Mouse (Mus musculus) adrenal gland, postnatal 36 days (tissue): ENCODE measurements around the gene Cfap54. TPM values are rescaled to one million over a fixed set of nuclear protein-coding genes. Genes with fewer than 3 reads are reported as not detected.

Source experiments
- DNase-seq, 2 experiments: peaks; one replicate each; pipeline ENCODE4 v3.0.0; 2021; ENCODE audit warnings: mixed read lengths in 1 of 2
- total RNA-seq, 2 experiments: library from RNA; stranded (reverse); gene quantifications; 2 replicates each; pipeline ENCODE4 v1.2.3; 2021

Gene Cfap54
- total RNA-seq, 2 experiments from 2014 or later = 5.5 TPM

- no peak for DNase-seq
These were observed 16.9 kb upstream of the Cfap54 start for GRCm38 (mm10) chr10:93098211-93098805.

- DNase-seq = no peak
These were observed 16.0 kb upstream of the Cfap54 start for GRCm38 (mm10) chr10:93097439-93097838.

- no peak for DNase-seq
These were observed 14.4 kb upstream of the Cfap54 start for GRCm38 (mm10) chr10:93095827-93096226.

- DNase-seq = peak; percentile 18 to 23
These were observed 13.7 kb upstream of the Cfap54 start for GRCm38 (mm10) chr10:93094957-93095580.

GRCm38 (mm10) chr10:93091928-93092327 lies 10.5 kb upstream of the Cfap54 start:
- no peak for DNase-seq

GRCm38 (mm10) chr10:93090241-93090640 lies 8.8 kb upstream of the Cfap54 start:
- no peak for DNase-seq

GRCm38 (mm10) chr10:93088396-93089048 lies 7.1 kb upstream of the Cfap54 start:
- no peak for DNase-seq

GRCm38 (mm10) chr10:93087504-93087903 lies 6.1 kb upstream of the Cfap54 start:
- no peak for DNase-seq

GRCm38 (mm10) chr10:93083963-93084340 lies 2.5 kb upstream of the Cfap54 start:
- no peak for DNase-seq

GRCm38 (mm10) chr10:93083198-93083962 lies 2.0 kb upstream of the Cfap54 start:
- peak; percentile 13 to 55 for DNase-seq

GRCm38 (mm10) chr10:93079486-93079885 lies 1.9 kb downstream of the Cfap54 start:
- DNase-seq = no peak

- DNase-seq = no peak
These were observed 3.4 kb downstream of the Cfap54 start for GRCm38 (mm10) chr10:93077935-93078479.

- no peak for DNase-seq
These were observed 5.0 kb downstream of the Cfap54 start for GRCm38 (mm10) chr10:93076376-93076775.

- no peak for DNase-seq
These were observed 5.6 kb downstream of the Cfap54 start for GRCm38 (mm10) chr10:93075856-93076255.

- peak in 1 of 2 experiments; percentile 20 for DNase-seq
These were observed 8.6 kb downstream of the Cfap54 start for GRCm38 (mm10) chr10:93072769-93073168.

- no peak for DNase-seq
These were observed 9.7 kb downstream of the Cfap54 start for GRCm38 (mm10) chr10:93071753-93072152.

GRCm38 (mm10) chr10:93070121-93070898 lies 11.1 kb downstream of the Cfap54 start:
- DNase-seq = peak; percentile 56 to 77

- no peak for DNase-seq
These were observed 11.7 kb downstream of the Cfap54 start for GRCm38 (mm10) chr10:93069721-93070120.

- peak; percentile 13 to 50 for DNase-seq
These were observed 12.3 kb downstream of the Cfap54 start for GRCm38 (mm10) chr10:93069041-93069679.

- DNase-seq = no peak
These were observed 16.4 kb downstream of the Cfap54 start for GRCm38 (mm10) chr10:93064973-93065372.

- DNase-seq = no peak
These were observed 17.8 kb downstream of the Cfap54 start for GRCm38 (mm10) chr10:93063576-93063975.
